Mouse (Mus musculus): ENCODE measurements around the gene Brca1.

DNA sequence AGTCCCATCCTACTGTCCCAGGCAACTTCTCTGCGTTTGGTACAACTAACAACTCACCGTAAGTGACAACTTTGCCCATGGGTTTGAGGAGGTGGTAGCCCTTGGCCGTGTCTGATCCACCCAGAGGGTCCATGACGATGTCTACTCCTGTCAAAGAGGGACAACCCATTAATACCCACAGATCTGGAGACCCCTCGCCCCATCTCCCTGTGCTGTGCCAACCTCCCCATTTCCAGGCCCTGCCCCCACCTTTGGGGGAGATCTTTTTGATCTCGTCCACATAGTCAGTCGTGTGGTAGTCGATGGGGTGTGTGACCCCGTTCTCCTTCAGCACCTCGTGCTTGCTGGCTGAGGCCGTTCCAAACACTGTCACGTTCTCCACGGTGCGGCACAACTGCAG lies 89.6 kb downstream of the Brca1 start:
- TF ChIP-seq CTCF (IDR thresholded peaks at IDR 0.05) (no peak), POLR2A (IDR thresholded peaks at IDR 0.05; ENCODE audit: insufficient read depth, low read depth, low read length) (no peak)

Data from heart, adult 2 months (tissue).